Mouse (Mus musculus): ENCODE measurements around the gene Got1.

DNA sequence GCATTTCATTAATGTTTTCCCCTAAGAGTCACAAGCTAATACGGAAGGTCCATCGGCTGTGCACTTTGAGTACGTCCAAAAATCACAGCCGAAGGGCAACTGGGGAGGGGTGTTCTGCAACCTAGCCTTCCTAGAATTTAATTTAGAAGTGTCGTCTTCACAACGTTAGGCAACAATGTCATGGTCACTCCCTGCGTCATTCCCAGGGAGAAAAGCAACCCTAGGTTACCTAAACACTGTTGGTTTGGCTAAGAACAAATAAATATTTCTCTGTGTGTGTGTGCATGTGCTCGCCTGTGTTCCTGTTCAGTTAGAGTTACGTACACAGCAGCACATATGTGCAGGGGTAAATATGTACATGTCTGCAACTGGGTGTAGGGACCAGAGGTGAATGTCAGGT is 1.6 kb upstream of the Got1 start:
- TF ChIP-seq CTCF (IDR thresholded peaks at IDR 0.05; ENCODE audit: borderline replicate concordance, insufficient read depth, low read length): no peak
- no peak for TF ChIP-seq POLR2A (IDR thresholded peaks at IDR 0.05; ENCODE audit: low read depth, low read length)

Measured in embryonic fibroblast, embryonic 13.5 days (primary cell).